Mouse (Mus musculus): ENCODE measurements at regions not wholly inside any gene's neighbourhood (a gene's known extent, or its start where the extent isn't known, plus 50 kb on each side); places are given as distances from the start of the nearest gene placed in this dataset.

DNA sequence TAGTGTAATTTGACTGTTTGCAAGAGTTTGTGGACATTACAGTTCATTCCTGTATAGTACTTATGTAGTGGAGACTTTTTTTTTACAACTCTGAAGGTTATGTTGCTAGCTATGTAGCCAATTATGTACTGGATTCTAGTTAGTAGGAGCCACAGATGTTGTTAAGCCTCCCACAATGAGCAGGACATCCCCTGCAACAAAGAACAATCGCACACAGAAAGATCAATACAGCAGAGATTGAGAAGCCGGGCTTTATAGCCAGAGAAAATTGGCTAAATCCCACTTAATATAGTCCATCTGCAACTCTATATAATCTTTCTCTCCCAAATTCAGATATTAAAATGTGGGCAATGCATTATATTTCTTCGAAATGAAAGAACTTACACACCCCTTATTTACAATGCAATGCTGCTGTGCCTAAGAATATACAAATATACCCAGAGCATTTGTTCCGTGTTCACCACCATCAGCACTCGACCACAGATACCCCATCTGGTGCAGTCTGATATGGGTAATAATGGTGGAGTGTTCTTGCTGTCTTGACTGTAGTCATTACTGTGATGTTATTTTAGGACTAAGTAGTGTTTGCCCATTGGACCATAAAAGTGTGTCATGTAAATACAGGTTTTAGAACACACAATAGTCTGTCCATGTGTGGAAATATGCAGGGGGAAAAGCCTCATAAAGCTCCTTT is 1351.9 kb upstream of the Zeb2 start:
- DNase-seq: no peak

DNA sequence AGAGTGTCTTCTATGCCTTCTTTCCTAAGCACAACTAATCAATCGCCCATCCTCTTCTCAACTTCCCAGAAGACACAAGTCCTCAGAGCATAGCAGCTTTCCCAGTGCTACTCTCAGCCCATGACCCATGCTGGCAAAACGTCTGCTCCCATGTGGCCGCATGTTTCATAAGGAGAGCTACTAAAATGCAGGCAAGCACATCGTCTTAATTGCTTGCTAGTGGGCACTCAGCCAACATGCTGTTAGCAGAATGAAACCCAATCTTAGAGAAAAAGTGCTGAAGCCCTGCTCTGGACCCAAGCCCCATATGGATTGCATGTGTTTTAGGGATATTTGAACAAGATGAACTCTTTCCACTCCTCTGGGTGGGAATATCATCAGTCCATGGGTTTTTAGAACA is 1348.2 kb upstream of the Zeb2 start:
- DNase-seq: peak; percentile 52 to 63

DNA sequence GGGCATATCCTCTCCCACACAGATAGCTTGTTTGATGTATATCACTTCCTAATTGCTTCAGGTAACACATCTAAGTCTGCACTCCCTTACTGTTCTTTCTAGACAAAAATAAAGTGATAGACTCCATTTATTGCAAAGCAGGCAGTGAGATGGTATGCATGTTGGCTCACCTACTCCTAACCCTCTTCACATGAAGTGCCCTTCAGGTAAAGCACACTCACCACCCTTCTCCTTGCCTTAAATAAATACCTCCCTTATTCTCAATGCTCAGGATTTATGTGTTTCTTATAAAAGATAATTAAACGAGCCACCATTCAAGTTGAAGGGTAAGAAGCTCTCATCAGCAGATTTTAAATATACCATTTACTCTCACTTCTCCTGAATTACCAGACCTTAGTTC is 1347.7 kb upstream of the Zeb2 start:
- no peak for DNase-seq

DNA sequence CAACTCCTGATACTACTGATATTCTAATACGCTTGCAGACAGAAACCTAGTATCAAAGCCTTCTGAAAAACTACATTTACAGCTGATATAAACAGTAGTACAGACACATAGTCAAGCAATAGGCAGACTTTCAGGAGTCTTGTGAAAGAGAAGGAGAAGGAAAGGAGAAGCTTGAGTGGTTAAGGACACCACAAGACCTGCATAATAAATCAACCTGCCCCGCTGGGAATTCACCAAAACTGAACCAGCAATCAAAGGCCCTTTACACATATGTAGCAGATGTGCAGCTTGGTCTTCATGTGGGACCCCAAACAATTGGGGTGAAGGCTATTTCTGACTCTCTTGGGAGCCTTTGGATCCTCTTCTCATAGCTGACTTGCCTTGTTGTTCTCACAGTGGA is 1345.5 kb upstream of the Zeb2 start:
- DNase-seq: no peak

DNA sequence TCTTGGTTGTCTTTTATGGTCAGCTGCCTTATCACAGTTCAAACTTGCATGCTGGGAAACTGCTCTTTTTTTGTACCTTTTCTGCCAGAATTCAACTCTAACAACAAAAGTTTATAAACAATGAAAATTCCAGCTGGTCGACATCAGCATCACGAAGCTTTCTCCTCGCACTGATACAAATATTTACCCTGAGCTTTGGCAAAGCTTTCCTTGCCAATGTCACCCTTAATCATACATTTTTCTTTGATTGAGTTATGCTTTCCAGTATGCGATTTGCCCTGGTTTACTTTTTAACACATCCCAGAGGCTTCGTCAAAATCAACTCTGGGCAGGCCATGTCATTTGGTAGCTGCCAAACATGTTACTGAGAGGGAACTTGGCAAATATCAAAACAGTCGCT is 1333.5 kb upstream of the Zeb2 start:
- no peak for DNase-seq

DNA sequence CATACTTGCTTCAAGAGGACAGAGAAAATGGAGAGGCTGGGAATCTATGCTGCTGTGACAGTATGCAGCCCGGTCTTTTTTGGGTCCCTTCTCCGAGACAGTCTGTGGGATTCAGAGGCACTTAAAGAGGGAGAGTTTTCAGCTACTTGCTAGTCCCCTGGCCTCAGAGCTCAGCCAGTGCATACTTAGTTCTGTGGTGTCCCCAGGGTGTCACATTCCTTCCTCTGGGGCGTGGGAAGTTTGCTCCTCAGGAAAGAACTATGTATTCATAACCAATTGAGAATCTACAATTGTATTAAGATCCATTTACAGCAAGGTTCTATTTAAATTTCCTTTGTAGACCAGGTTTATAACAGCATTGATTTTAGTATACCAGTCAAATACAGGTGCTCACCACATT is 1328.1 kb upstream of the Zeb2 start:
- peak; percentile 15 to 25 for DNase-seq

DNA sequence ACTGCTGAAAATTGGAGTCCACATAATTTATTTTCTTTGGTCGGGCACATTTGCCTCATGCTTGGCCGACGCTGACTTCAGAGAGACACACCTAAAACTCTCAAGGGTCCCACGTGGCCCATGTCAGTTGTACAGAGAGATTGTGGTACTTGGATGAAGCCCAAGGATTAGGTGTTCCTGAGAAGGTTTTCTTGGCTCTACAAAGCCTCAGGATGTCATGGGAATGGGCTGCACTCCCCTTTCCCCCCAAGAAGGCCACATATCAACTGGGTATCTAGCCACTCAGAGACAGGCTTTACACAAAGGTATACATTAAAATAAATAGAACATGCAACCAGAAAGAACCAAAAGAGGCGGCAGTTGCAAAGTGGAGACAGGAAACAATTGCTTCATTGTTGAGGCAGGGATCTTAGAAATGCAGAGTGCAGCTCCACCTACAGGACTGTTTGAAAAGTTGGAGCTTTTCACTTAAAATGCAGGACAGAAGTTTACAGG is 1326.5 kb upstream of the Zeb2 start:
- peak; percentile 26 to 62 for DNase-seq

DNA sequence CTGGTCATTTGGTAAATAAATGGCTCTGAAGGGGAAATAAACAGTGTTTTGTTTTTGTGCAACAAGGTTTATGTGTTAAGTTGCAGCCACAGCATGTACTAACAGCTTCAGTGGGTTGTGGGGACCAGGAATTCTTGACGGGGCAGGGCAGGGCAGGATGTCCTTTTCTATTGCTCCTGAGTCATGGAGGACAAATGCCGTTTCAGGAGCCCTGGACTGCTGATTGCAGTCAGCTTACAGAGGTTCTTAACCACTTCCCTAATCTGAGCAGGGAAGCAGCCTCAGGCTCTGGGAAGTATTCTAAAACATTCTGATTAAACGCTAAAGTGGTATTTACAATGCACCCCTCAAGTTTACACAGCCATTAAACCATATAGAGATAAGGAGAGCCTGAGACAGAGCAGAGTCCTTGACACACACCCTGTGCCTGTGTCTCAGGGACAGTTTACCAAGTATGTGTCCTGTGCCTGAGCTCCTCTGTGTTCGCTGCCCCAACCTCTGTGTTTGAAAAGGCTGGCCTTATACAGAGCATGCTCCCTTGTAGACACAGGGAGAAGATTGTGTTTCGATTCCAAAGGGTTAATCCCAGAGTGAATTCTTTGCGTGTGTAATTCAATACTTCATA is 1326.0 kb upstream of the Zeb2 start:
- peak; percentile 42 to 63 for DNase-seq

DNA sequence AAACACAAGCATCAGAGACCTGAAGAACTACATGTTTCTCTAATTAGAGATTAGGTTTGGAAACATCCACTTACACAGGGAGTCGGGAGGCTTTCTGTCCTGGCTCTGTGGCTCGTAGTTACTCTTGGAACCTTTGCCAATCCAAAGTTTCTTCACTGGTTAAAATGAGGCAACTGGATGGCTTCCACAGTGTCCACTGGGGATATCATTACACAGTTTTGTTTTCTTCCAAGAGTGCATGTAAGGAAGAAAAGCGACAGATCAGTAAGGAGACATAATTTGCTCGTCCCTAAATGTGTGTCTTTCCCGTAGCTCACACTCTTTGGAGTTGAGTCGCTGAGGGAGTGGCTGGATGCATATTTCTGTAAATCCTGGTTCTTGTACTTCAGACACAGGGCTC is 1325.4 kb upstream of the Zeb2 start:
- peak; percentile 12 to 32 for DNase-seq

DNA sequence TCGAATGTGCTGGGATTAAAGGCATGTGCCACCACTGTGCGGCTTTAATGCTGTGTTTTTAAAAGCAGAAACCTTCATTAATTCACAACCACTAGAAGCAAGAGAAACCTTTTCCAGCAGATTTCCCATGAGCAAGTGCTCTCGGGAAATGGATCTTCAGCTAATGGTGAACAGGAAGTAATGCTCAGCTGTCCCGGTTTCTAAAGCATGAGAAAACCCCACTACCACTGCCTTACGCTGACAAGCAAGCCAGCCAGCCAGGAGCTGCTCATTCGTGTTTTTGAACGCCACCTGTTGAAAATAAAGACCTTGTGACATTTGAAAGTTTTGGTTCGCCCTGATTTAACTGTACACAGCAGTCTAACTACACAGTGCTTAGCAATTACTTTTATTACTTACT is 1324.7 kb upstream of the Zeb2 start:
- DNase-seq: peak in 1 of 2 experiments; percentile 10

DNA sequence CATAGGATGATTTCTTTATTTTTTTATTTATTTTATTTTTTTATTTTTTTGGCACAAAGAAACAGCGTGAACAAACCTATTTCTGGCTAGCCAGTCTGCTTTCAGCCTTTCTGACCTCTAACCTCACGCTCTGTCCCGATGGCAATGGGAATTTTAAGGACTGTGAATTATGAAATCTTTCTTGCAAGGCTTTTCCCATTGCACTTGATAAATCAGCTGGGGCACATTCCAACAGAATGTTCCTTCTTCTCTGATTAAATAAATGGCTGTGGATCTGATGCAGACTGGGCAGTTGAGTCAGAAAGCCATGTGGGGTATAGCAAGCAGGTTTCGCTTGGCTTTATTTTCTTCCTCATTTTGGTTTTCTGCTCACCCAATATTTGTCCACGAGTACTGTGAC is 1324.2 kb upstream of the Zeb2 start:
- no peak for DNase-seq

DNA sequence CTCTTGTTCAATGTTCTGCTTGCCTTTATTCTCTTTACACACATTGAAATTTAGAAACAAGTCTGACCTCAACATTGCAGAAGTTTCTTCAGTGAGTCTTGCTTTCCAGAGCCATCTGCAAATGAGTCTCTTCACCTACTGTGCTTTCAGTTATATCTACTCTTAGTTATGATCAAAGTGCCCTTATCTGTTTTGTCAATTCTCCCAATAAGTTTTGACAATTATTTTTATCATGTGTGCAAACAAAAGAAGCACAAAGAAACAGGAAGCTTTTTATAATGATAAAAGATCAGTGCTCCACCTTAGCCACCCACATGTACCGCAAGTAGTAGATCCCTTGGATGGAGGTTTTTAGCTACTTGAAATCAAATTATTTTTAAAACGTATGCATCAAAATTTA is 1322.8 kb upstream of the Zeb2 start:
- DNase-seq: no peak

DNA sequence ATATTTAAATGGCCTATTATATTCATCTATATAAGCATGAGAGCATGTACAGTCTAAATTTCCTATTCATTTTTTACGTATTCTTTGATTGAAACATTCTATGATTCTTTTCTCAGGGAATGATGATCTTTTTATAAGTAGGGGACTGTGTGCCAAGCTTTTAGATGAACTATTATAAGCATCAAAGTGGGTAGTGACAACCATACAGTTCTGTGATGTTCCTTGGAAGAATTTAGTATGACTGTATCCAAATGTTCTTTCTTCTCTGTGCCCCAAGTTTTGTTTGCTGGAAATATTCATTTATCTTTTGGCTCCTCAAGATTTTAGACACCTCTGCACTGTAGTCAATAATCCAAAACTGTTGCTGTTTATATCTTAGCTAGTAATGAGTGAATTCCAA is 1301.1 kb upstream of the Zeb2 start:
- no peak for DNase-seq

DNA sequence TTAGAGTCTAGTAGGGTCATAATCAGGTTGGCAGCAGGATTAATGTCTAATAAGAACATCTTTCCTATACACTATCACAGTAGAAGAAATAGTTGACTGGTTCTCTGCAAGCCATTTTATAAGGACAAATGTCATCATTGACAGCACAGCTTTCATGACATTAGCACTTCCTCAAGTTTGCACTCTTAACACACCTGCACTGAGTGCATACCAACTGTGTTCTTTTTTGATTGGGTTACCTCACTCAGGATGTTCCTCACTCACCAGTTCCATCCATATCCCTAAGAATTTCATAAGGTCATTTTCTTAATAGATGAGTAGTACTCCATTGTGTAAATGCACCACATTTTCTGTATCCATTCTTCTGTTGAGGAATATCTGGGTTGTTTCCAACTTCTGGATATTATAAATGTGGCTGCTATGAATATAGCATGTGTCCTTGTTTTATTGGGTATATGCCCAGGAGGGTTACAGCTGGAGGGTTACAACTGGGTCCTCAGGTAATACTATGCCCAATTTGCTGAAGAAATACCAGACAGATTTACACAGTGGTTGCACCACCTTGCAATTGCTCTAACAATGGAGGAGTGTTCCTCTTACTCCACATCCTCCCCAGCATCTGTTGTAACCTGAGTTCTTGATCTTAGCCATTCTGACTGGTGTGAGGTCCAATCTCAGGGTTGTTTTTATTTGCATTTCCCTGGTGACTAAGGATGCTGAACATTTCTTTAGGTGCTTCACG is 1285.3 kb upstream of the Zeb2 start:
- no peak for DNase-seq

DNA sequence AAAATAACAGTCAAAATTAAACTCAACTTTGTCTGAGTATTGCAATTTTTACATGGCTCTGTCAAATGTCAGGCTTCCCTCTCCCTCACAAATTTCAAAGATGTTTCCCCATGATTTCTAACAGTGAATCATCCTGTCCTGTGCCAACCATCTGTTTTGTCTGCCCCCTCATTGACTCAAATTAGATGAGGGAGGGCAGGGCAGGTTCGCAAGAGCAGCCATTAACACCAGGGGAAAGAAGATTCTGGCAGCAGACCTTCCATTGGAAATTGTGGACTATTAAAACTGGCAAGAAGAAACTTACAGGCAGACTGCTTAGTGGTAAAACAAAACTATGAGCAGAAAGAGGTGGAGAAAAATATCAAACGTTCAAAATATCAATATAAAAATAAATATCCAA is 1277.0 kb upstream of the Zeb2 start:
- DNase-seq: no peak

DNA sequence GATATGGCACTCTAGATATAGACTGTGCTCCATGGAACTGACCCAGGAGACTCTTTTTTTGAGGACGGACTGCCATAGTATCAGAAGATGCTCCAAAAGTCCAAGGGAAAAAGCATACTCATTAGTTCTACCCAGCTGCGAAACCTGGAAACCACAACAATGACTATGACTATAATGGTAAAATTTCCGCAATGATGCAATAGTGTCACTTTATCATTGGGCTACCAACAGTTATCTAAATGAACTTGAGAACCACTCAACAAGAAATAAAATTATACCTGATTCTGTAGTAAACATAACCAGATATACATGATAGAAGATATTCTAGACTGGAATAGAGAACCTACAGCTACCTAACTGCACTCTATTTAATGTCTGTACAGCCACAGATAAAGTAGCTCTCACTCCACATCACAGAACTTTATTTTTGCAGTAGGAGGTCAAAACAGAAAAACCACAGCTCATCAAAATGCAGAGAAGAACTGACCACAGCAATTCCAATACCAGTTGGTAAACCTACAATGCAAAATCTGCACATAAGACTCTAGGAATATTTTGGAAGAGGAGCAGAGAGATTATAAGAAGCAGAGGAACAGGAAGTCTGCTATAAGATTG is 1255.8 kb upstream of the Zeb2 start:
- DNase-seq: no peak

DNA sequence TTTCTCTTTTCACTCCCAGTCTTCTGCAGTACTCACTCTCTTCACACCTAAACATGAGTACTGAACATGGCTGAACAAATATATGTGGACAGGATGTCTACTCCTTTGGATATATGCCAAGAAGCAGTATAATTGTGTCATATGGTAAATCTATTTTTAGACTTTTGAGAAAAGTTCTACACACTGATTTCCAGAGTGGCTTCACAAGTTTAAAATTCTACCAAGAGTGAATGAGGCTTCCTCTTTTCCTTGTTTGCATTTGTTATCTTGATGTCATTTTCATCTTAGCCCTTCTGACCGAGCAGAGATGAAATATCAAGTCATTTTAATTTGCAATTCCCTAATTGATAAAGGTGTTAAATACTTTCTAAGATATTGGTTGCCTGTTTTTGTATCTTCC is 1254.6 kb upstream of the Zeb2 start:
- DNase-seq: no peak

DNA sequence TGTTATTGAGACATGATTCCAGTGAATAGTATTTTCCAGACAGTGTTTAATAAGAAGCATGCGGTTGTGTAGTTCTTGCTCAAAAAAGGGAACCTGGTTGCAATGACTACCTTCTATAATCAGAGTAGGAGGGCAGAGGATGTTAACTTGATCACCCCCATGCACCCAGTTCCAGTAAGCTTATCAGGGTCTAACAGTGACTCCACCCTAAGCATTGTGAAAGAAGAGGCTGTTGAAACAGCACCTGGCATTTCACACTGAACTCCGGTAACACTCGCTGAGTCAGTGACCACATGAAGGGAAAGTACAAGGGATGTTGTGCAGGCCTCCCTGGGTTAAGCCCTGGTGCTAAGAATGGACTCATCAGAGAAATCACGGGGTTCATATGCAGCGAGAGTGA is 1253.8 kb upstream of the Zeb2 start:
- DNase-seq: no peak

DNA sequence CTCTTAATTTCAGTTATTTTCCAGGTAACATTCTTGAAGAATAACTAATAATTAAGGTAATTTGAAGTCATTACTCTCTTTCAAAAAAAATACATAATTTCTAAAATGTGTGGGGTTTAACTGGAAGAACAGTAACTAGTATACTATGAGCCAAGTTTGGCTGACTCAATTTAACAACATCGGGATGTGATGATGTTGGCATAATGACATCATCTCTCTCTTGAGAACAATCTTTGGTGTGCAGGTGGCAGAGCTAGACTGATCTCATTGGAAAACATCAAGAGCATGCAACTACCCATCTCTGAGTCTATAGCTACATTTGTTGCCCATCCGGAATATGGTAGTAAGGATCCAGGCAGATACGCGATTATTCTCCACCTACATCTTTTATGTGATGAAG is 1251.7 kb upstream of the Zeb2 start:
- DNase-seq: no peak

DNA sequence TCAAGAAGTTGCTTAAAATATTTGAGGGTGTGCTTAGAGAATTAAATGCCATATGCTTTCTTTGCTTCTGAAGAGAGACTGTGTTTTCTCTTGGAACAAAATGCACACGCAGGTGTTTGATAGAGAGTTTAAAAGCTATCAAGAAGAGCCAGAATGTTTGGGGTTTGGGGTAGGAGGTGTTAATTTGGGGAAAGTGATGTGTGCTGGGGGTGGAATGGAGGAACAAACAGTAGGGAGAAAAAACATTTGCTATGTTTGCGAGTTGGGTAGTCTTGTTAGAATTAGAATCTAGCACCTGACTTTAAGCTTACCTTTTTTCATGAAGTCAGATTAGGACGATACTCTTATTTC is 1248.9 kb upstream of the Zeb2 start:
- no peak for DNase-seq

DNA sequence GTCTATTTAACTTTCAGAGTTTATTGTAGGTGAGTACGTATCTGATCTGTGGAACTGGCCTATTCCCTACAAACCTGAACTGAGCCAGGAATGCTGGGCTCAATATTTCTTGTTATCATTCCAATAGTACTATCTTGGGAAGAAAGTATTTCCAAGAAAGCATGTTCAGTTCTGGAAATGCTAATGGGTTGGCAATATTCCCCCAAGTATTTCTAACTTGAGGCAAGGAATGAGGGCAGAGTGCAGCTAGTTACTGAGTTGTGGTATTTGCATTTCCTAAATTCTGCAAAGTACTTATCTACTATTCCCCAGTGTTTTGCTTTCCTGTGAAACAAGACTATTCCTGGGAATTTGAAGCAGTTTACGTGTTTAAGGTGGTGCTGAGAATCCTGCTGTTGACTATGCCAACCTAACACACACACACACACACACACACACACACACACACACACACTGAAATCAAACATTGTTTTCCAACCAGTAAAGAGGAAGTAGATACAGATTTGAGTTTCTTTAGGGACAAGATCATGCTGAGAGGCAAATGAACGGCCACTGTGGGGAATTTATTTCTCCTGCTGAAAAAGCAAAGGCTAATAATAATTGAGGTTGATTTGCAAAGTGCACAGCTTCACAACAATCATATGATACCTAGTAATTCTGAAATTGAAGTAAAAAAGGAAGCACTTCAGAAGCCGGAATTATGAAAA is 1248.4 kb upstream of the Zeb2 start:
- no peak for DNase-seq

DNA sequence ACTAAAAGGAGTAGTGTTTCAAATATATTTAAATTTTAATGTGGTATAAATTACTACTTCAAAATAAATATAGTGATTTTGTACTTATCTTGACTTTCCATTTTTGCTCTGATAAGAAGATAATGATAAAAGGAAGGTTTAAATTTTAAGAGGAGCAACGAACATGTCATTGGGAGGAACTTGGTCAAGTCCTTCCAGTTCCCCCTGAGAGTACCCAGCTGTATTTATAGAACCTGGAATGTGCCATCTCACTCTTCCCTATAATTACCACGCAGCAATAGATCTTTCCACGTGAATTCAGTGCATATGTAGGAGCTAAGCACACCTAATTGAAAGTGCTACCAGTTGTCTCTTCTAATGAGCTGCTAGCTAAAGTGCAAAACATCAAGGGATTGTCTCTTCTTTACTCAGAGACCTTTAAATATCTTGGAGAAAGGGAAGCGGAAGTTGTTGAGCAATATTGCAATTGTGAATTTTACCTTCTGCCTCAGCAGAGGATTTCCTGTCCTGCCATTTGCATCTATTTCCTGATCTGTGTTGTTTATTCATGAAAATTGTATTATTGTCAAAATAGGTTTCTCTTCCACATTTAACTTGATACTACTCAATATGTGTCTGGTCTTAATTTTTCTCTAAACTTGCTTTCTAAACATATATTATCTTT is 1243.0 kb upstream of the Zeb2 start:
- no peak for DNase-seq

DNA sequence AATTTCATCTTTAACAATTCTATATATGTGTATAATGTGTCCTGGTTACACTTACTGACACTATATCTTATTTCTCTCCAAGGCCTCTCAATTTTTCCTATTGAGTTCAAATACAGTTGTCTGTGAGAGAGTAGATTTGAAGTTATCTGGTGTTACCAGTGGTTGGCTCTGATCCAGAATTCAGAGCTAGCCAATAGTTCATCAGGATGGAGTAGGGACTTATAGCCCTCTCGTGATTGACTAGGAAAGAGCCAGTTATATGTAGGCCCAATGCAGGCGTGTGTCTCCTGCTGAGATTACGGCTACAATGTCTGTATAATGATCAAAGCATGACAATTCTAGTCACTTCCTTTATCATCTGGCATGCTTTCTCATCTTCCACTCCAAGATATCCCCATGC is 1241.0 kb upstream of the Zeb2 start:
- DNase-seq: no peak

Measured in kidney, postnatal 4 days (tissue).